Mouse (Mus musculus): ENCODE results near the gene Smad9. TPM values are rescaled to one million over a fixed set of nuclear protein-coding genes. Genes with fewer than 3 reads are reported as not detected.

Smad9 gene
- polyA plus RNA-seq, 1 experiment from 2014 or later, result 0.91 TPM

- H3K4me3 ChIP-seq, result peak overlapping the region; percentile 81
- ATAC-seq (ENCODE audit: low FRiP score, low read depth), result peak; percentile 97
- H3K9ac ChIP-seq, result peak overlapping the region; percentile 98
- peaks cover 29% of the 10 kb centered on the region for H3K36me3 ChIP-seq
- H3K27ac ChIP-seq (replicated peaks), result peak overlapping the region; percentile 99
- peaks cover 23% of the 10 kb centered on the region for H3K4me1 ChIP-seq (replicated peaks)
- H3K4me2 ChIP-seq, result peak overlapping the region; percentile 70
- H3K9me3 ChIP-seq, result no peaks in the 10 kb centered on the region
- no peaks in the 10 kb centered on the region for H3K27me3 ChIP-seq
- under 1% methylated on average over 82 of the region's 84 CpGs for WGBS
These were observed 20.8 kb upstream of the Smad9 start for GRCm38 (mm10) chr3:54734411-54735246.

GRCm38 (mm10) chr3:54735247-54736046, 19.9 kb upstream of the Smad9 start, which contains the start of the genes Exosc8 and Alg5:
Gene Exosc8 (minus strand): TSS chr3:54735393.
Gene Alg5 (plus strand): TSS chr3:54735539.
- under 1% methylated on average over 59 of the region's 65 CpGs for WGBS
- Histone ChIP-seq H3K9ac (peak within 1 kb of the TSS; percentile 98), H3K27ac (replicated peaks) (peak within 1 kb of the TSS; percentile 99), H3K4me3 (peak within 1 kb of the TSS; percentile 81), H3K9me3 (no peaks in the 10 kb centered on the region), H3K4me2 (peak within 1 kb of the TSS; percentile 70), H3K36me3 (peaks cover 25% of the 10 kb centered on the region), H3K27me3 (no peaks in the 10 kb centered on the region), H3K4me1 (replicated peaks) (peaks cover 23% of the 10 kb centered on the region)
- ATAC-seq (ENCODE audit: low FRiP score, low read depth), result peak; percentile 94

DNA sequence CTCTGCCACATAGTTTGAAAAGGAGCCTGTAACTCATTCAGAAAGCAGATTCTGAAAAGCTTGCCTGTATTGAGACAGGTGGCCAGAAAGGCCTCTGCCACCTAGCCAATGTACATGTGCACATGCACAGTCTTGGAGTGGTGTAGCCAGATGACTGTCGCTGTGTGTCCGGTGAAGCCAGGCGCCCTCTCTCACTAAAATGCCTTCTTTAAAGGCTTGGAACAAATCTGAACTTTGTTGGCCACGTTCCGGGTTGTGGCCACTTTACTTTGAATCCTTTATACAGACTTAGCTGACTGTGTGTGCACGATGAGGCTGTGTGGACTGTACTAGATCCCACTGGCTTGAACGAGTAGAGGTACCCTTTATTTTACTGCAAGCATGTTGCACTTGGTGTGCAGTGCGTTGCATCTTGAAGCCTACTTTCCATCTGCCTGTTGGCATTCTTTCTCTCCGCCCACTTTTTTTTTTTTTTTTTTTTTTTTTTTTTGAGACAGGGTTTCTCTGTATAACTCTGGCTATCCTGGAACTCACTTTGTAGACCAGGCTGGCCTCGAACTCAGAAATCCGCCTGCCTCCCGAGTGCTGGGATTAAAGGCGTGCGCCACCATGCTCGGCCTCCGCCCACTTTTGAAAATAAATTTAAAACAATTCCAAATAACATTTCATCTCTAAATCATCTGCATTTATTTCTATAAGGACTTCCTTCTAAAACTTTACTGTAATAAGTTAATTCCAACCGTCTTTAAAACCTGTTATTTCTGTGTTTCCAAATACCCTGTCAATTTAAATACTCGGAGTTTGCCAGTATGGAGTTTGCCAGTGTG, 19.1 kb upstream of the Smad9 start:
- ATAC-seq (ENCODE audit: low FRiP score, low read depth), result no peak
- peaks cover 27% of the 10 kb centered on the region for H3K36me3 ChIP-seq
- peaks cover 23% of the 10 kb centered on the region for H3K4me1 ChIP-seq (replicated peaks)
- H3K9ac ChIP-seq, result peak overlapping the region; percentile 98
- H3K4me3 ChIP-seq, result peak overlapping the region; percentile 81
- 56% methylated on average over 18 of the region's 18 CpGs for WGBS
- peak overlapping the region; percentile 70 for H3K4me2 ChIP-seq
- peak overlapping the region; percentile 99 for H3K27ac ChIP-seq (replicated peaks)
- no peaks in the 10 kb centered on the region for H3K27me3 ChIP-seq
- no peaks in the 10 kb centered on the region for H3K9me3 ChIP-seq

DNA sequence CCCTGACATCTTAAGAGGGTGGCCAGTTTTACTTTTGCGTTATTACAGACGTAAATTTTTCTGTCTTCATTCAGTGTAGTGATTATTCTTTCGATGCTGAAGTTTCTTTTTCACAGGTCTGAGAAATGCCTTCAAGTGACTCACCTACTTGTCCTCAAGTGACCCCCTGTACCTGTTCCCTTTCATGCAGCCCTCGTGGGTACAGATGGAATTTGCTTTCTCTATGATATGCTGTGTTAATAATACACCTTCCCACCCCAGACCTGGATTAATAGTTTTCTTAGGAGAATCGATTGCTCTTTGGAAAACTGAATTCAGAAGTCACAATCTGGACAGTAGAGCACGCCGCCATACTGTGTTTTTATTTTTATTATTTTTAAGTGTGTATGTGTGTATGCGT, 18.1 kb upstream of the Smad9 start:
- no peak overlapping the region for H3K9ac ChIP-seq
- H3K4me1 ChIP-seq (replicated peaks), result peaks cover 23% of the 10 kb centered on the region
- no peaks in the 10 kb centered on the region for H3K27me3 ChIP-seq
- H3K27ac ChIP-seq (replicated peaks), result no peak overlapping the region
- H3K36me3 ChIP-seq, result peaks cover 30% of the 10 kb centered on the region
- no peaks in the 10 kb centered on the region for H3K9me3 ChIP-seq
- 97% methylated on average over 8 of the region's 8 CpGs for WGBS
- H3K4me3 ChIP-seq, result no peak overlapping the region
- ATAC-seq (ENCODE audit: low FRiP score, low read depth), result no peak
- H3K4me2 ChIP-seq, result no peak overlapping the region

DNA sequence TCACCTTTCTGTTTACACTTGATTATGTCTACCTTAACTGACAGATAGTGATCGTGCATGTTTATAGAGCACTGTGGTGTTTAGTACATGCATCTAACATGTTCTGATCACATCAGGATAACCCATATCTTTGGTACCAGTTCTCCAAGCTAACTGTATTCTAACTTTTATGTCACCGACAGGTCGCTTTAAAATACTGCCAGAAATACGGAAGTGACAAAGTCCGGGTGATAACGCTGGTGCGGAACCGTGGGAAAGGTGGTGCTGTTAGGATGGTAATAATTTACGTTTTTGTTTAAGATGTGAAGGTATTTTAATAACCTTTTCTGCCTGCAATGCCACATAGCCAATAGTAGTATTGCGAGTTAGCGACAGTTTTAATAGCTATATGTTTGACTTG, 13.4 kb upstream of the Smad9 start:
- Histone ChIP-seq H3K9ac (no peak overlapping the region), H3K4me3 (no peak overlapping the region), H3K4me2 (no peak overlapping the region), H3K4me1 (replicated peaks) (no peaks in the 10 kb centered on the region), H3K27ac (replicated peaks) (no peak overlapping the region), H3K36me3 (peaks cover 74% of the 10 kb centered on the region), H3K27me3 (no peaks in the 10 kb centered on the region), H3K9me3 (no peaks in the 10 kb centered on the region)
- ATAC-seq (ENCODE audit: low FRiP score, low read depth), result no peak
- WGBS, result 97% methylated on average over 11 of the region's 11 CpGs

GRCm38 (mm10) chr3:54745799-54746198, 9.6 kb upstream of the Smad9 start:
- Histone ChIP-seq H3K4me3 (no peak overlapping the region), H3K9me3 (no peaks in the 10 kb centered on the region), H3K4me1 (replicated peaks) (no peaks in the 10 kb centered on the region), H3K36me3 (peaks cover 94% of the 10 kb centered on the region), H3K27ac (replicated peaks) (no peak overlapping the region), H3K9ac (no peak overlapping the region), H3K4me2 (no peak overlapping the region), H3K27me3 (no peaks in the 10 kb centered on the region)
- ATAC-seq (ENCODE audit: low FRiP score, low read depth), result no peak
- WGBS, result 67% methylated on average over 5 of the region's 5 CpGs

- Histone ChIP-seq H3K4me2 (no peak overlapping the region), H3K9ac (no peak overlapping the region), H3K27me3 (no peaks in the 10 kb centered on the region), H3K27ac (replicated peaks) (no peak overlapping the region), H3K4me1 (replicated peaks) (peaks cover 16% of the 10 kb centered on the region), H3K36me3 (peaks cover 29% of the 10 kb centered on the region), H3K9me3 (no peaks in the 10 kb centered on the region), H3K4me3 (no peak overlapping the region)
- ATAC-seq (ENCODE audit: low FRiP score, low read depth), result no peak
- 88% methylated on average over 4 of the region's 4 CpGs for WGBS
These were observed 2.0 kb upstream of the Smad9 start for GRCm38 (mm10) chr3:54753411-54753810.

DNA sequence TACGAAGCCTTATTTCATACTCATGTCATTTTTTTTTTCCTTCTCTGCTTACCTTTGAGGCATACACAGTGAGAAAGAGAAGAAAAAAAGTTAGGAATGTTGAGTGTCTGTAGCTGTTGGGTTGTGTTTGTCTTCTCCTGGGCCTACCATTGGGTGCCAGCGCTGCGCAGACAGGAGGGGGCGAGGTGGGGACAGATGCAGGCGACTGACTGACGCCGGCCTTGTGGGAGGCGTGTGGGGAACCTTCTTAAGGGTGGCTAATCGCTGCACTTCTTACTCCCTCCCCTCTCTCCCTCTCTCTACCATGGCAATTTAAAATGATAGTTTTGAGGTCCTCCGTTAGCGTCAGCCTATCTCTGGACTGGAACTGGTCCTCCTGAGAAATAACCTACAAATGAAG, 676 bp downstream of the Smad9 start:
- H3K4me2 ChIP-seq, result peak overlapping the region; percentile 100
- no peak overlapping the region for H3K27ac ChIP-seq (replicated peaks)
- peak overlapping the region; percentile 78 for H3K4me3 ChIP-seq
- 0 out of 2 replicates have a peak, but pooled peaks have one; percentile 37 for ATAC-seq (ENCODE audit: low FRiP score, low read depth)
- H3K9ac ChIP-seq, result peak overlapping the region; percentile 79
- peaks cover 5% of the 10 kb centered on the region for H3K36me3 ChIP-seq
- H3K4me1 ChIP-seq (replicated peaks), result peaks cover 16% of the 10 kb centered on the region
- no peaks in the 10 kb centered on the region for H3K9me3 ChIP-seq
- H3K27me3 ChIP-seq, result no peaks in the 10 kb centered on the region
- WGBS, result 0% methylated on average over 11 of the region's 11 CpGs

- H3K36me3 ChIP-seq, result no peaks in the 10 kb centered on the region
- H3K4me3 ChIP-seq, result no peak overlapping the region
- 84% methylated on average over 8 of the region's 8 CpGs for WGBS
- ATAC-seq (ENCODE audit: low FRiP score, low read depth), result no peak
- H3K27ac ChIP-seq (replicated peaks), result no peak overlapping the region
- H3K9ac ChIP-seq, result no peak overlapping the region
- H3K9me3 ChIP-seq, result no peaks in the 10 kb centered on the region
- peaks cover 16% of the 10 kb centered on the region for H3K4me1 ChIP-seq (replicated peaks)
- no peaks in the 10 kb centered on the region for H3K27me3 ChIP-seq
- no peak overlapping the region for H3K4me2 ChIP-seq
These were observed 2.1 kb downstream of the Smad9 start for GRCm38 (mm10) chr3:54757446-54757845.

- Histone ChIP-seq H3K27me3 (no peaks in the 10 kb centered on the region), H3K4me2 (no peak overlapping the region), H3K4me3 (no peak overlapping the region), H3K27ac (replicated peaks) (no peak overlapping the region), H3K36me3 (no peaks in the 10 kb centered on the region), H3K4me1 (replicated peaks) (peaks cover 19% of the 10 kb centered on the region), H3K9ac (no peak overlapping the region), H3K9me3 (no peaks in the 10 kb centered on the region)
- no peak for ATAC-seq (ENCODE audit: low FRiP score, low read depth)
- 76% methylated on average over 9 of the region's 9 CpGs for WGBS
These were observed 3.8 kb downstream of the Smad9 start for GRCm38 (mm10) chr3:54759211-54759610.

- Histone ChIP-seq H3K36me3 (no peaks in the 10 kb centered on the region), H3K27me3 (no peaks in the 10 kb centered on the region), H3K4me1 (replicated peaks) (peaks cover 12% of the 10 kb centered on the region), H3K27ac (replicated peaks) (no peak overlapping the region), H3K4me3 (no peak overlapping the region), H3K9me3 (no peaks in the 10 kb centered on the region), H3K4me2 (no peak overlapping the region), H3K9ac (no peak overlapping the region)
- WGBS, result 38% methylated on average over 15 of the region's 15 CpGs
- no peak for ATAC-seq (ENCODE audit: low FRiP score, low read depth)
These were observed 5.1 kb downstream of the Smad9 start for GRCm38 (mm10) chr3:54760321-54761115.
